Mouse (Mus musculus): ENCODE data around the gene Sec24b.

Gene Sec24b

DNA sequence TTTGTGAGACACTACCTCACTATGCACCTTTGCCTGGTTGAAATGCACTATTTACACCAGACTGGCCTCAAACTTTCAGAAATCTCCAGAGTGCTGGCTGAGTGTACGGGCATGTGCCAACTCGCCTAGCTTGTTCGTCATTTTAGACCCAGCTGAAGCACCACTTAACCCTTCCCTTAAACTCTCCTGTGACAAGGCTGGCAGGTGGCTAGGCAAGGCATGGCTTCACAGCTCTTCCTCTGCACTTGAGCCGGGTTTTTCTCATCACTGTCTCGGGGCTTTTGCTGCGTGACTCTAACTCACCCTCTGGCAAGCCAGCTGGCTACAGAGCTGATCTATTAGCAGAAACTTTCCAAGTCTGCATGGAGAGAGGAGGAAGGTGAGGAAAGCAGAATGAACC is 6.8 kb downstream of the Sec24b start:
- DNase-seq = no peak

DNA sequence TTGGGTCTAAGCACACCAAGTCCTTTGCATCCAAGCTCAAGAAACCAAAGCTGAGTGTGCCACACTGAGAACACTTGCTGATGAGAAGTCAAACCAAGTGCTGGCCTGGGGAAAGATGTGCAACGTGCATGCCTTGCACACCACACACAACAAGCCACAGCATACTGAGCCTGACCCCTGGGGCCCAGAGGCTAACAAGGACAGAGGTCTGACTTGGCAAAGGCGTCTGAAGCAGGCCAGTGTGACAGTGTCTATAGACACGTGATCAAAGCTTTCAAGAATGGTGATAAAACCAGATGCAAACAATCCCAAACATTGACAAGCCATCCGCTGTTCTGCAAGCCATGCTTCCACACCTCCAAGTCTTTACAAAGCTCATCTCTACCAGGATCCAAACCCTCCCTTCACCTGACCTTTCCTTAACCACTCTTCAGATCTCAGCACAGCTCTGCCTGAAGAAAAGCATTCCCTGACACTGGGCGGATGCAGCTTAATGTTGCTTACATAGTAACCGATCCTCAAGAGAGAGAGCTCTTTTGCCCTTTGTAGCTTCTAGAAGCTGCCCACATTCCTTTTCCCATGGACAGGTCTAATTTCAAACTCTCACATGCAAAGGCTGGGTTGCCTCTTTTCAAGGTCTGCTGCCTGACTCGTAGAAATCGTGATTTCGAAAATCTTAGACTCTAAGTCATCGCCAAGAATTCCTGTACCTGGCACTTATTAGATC is 7.8 kb downstream of the Sec24b start:
- no peak for DNase-seq

- DNase-seq = no peak
Observed at GRCm38 (mm10) chr3:130052541-130053298, 8.6 kb downstream of the Sec24b start.

DNA sequence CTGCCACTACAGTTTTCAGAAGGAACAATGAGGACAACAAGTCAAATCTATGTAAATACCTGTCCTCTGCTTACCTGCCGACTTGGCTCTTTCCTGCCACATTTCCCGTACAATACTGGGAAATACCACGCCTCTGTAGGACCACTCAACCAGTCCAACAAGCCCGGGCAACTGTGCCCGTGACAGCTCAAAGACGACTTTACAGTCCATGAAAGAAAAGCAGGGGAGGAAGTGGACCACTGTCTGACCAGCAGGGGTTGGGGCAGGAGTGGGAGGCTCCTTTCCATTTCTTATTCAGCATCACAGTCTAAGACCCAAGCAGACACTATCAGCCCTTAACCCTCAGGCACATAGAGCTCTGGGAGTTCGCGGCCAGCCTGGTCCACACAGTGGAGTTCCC is 9.2 kb downstream of the Sec24b start:
- no peak for DNase-seq

DNA sequence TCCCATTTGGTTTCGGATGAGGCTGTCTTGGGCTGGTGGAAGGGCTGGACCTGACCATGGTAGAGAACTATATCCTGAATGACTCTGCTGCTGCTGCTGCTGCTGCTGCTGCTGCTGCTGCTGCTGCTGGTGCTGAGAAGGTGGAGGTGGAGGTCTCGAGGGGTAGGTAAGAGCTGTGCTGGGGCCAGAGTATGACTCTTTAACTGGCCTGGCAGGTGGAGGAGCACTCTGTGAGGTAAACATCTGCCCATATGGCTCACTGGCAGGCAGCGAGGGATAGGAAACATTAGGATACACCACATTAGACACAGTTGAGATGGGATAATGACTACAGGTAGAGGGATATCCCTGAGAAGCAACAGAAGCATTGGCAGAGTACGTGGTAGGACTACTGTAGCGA is 20.6 kb downstream of the Sec24b start:
- no peak for DNase-seq

GRCm38 (mm10) chr3:130040017-130040416 is 21.3 kb downstream of the Sec24b start:
- no peak for DNase-seq

- DNase-seq = no peak
Observed at GRCm38 (mm10) chr3:130028741-130029140, 32.6 kb downstream of the Sec24b start.

DNA sequence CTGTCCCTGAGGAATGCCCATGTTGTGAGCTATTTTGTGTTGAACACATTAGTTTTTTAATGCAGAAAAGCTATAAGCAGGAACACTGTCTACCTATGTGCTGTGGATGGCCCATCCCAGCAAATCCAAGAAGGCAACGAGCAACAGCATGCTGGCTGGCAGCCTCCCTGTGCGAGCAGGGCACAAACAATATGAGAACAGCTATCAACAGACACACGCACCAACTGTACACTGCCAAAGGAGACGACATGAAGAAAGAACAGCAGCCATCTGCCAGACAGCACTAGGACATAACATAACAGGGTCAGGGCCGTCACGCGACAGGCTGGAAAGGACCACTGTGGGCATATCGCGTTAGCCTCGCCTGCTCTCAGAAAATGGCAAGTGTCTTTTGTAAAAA is 35.2 kb downstream of the Sec24b start:
- DNase-seq = no peak

DNA sequence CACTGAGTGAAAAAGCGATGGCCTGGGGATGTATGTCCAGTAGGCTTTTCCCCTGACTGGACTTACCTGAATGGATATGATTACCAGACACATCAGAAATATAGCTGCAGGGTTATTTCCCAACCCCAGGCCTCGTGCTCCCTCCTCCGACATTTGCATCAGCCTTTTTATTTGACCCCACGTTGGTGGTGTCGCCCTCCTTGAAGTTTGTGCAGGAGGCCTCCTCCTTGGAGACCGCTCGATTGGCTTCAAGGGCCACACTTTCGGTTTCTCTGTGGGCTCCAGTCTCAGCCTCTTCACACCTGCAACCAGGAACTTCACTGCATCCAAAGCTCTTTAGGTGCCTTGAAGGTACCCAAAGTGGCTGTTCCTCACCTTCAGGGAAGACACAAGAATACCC is 35.8 kb downstream of the Sec24b start:
- DNase-seq = no peak

GRCm38 (mm10) chr3:130012943-130013342 is 48.4 kb downstream of the Sec24b start:
- no peak for DNase-seq

- DNase-seq = no peak
Observed at GRCm38 (mm10) chr3:130011236-130011635, 50.1 kb downstream of the Sec24b start.

DNA sequence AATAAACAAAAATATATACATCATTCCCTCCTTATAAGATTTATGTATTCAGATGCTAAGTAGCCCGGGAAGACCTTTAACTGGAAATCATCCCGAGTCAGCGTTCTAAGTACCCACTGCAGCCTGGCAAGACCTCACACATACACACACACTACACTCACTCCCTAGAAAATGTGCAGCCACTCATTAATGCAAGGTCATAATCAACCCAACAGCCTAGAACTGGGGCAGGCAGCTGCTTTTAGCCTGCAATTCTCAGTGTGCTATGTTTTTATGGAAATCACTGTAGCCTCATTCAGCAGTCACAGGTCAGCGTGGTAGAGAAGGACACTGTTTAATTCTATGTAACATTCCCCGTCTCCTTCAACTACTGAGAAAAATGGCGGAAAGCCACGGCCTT is 55.2 kb downstream of the Sec24b start:
- DNase-seq = no peak

DNA sequence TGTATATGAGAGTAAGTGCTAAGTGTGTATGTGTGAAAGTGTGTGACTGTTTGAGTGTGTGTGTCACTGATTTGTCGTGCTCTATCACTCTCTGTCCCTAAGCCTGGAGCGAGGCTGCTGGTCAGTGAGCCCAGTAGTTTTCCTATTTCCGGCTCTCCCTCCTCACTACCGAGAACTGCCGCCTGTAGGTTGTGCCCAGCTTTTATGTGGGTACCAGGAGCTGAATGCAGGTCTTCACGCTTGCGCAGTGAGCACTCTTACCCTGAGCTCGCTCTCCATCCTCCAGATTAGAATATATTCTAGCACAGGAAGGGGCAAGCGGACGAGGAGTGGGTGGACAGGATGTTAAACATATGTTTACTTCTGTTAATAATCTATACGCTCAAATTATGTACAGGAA is 60.4 kb downstream of the Sec24b start:
- no peak for DNase-seq

- DNase-seq = no peak
Observed at GRCm38 (mm10) chr3:129998526-129998925, 62.8 kb downstream of the Sec24b start.

DNA sequence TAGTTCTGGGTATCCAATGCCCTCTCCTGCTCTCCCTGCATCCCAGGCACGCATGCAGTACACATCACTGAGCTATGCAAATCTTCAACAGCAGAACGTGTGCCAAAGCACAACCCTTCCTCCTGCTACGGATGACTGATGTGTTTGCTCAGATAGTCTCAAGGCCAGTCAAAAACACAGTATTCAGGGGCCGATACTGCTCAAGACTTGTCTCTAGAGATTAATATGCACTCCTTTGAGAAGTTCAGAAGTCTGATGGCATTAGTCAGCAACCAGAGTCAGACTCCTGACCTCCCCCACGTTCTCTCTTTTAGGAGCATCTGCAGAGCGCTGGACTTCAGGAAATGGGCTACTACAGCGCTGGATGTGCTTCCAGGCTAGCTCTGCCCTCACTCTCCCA is 63.4 kb downstream of the Sec24b start:
- no peak for DNase-seq

DNA sequence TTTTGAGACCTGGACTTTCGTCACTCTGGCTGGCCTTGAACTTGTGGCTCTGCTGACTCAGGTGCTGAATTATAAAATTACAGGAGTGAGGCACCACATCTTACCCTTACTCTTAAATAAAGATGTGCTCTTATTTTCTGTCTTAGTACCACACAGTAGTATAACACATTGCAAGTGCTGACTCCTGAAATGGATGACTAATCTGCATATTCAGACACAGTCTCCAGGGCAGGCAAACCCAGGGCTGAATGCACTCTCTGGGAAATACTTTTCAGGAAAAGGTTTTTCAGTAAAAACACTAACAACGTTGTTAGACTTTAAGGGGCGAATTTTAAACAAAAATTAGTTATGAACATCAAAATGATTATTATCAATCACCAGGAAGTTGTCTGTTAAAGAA is 64.0 kb downstream of the Sec24b start:
- no peak for DNase-seq

GRCm38 (mm10) chr3:129987297-129987696 is 74.1 kb downstream of the Sec24b start:
- no peak for DNase-seq

DNA sequence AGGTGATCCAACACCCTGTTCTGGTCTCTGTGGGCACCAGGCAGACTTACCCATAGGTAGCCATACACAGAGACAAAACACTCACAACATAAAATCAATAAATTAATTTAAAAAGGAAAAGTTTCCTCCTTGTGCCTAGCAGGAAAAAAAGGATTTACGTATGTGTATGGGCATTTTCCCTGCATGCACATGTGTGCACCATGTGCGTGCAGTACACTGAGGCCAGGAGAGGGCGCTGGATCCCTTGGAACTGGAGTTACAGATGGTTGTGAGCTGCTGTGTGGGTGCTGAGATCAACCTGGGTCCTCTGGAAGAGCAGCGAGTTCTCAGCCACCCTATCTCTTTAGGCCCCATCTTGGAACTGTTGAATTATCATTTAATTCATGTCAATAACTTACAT is 76.0 kb downstream of the Sec24b start:
- DNase-seq = no peak

GRCm38 (mm10) chr3:129984797-129985196 is 76.6 kb downstream of the Sec24b start:
- DNase-seq = no peak

GRCm38 (mm10) chr3:129982271-129982670 is 79.1 kb downstream of the Sec24b start:
- no peak for DNase-seq

GRCm38 (mm10) chr3:129981756-129982155 is 79.6 kb downstream of the Sec24b start:
- DNase-seq = no peak

GRCm38 (mm10) chr3:129979510-129979909 is 81.8 kb downstream of the Sec24b start:
- no peak for DNase-seq

GRCm38 (mm10) chr3:129978716-129979115 is 82.6 kb downstream of the Sec24b start:
- no peak for DNase-seq

DNA sequence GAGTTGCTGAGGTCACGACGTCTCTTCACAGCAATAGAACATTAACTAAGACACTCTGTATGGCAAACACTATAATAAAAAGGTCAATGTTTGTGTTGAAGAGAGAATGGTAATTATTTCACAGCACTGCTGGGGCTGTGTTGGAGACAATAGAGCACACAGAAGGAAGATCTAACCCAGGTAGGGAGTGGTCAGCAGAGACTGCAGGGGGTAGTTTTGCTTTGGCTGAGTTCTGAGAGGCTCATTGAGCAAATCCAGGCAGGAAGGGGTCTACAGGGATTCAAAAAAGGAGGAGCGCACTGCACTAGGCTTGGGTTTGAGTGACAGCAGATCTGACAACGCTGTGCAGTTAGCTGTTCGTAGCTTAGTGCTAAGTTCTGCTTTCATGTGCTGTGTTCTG is 85.0 kb downstream of the Sec24b start:
- DNase-seq = no peak

Measured in kidney, adult 18-20 months (tissue).